Mouse (Mus musculus) thymus, postnatal 0 days (tissue): ENCODE measurements at regions not wholly inside any gene's neighbourhood (a gene's known extent, or its start where the extent isn't known, plus 50 kb on each side); places are given as distances from the start of the nearest gene placed in this dataset.

Source experiments
- DNase-seq: peaks from one replicate; pipeline ENCODE4 v3.0.0-alpha.2; 2015; ENCODE audit warnings: low spot score

GRCm38 (mm10) chr12:10571643-10572377 lies 181.2 kb downstream of the Rdh14 start:
- DNase-seq: no peak

- no peak for DNase-seq
Observed at GRCm38 (mm10) chr12:10572378-10572650, 181.7 kb downstream of the Rdh14 start.

GRCm38 (mm10) chr12:10573381-10573780 lies 182.8 kb downstream of the Rdh14 start:
- DNase-seq: no peak

- DNase-seq: no peak
Observed at GRCm38 (mm10) chr12:10582840-10583614, 192.5 kb downstream of the Rdh14 start.

- DNase-seq: no peak
Observed at GRCm38 (mm10) chr12:10584026-10584425, 193.5 kb downstream of the Rdh14 start.

- DNase-seq: peak; percentile 46
Observed at GRCm38 (mm10) chr12:10589537-10589936, 199.0 kb downstream of the Rdh14 start.

- peak; percentile 5 for DNase-seq
Observed at GRCm38 (mm10) chr12:10597976-10598746, 207.6 kb downstream of the Rdh14 start.

GRCm38 (mm10) chr12:10600111-10600510 lies 209.5 kb downstream of the Rdh14 start:
- DNase-seq: no peak

- DNase-seq: no peak
Observed at GRCm38 (mm10) chr12:10618319-10618718, 227.7 kb downstream of the Rdh14 start.

- DNase-seq: no peak
Observed at GRCm38 (mm10) chr12:10620541-10620940, 230.0 kb downstream of the Rdh14 start.

- DNase-seq: no peak
Observed at GRCm38 (mm10) chr12:10638591-10638990, 248.0 kb downstream of the Rdh14 start.

GRCm38 (mm10) chr12:10654466-10655184 lies 264.1 kb downstream of the Rdh14 start:
- no peak for DNase-seq

GRCm38 (mm10) chr12:10655185-10655544 lies 264.6 kb downstream of the Rdh14 start:
- DNase-seq: no peak

GRCm38 (mm10) chr12:10658826-10659225 lies 268.3 kb downstream of the Rdh14 start:
- no peak for DNase-seq

- no peak for DNase-seq
Observed at GRCm38 (mm10) chr12:10686747-10687146, 296.2 kb downstream of the Rdh14 start.
